Mouse (Mus musculus) kidney, postnatal 25 days (tissue): ENCODE results near the gene Sppl2b.

Source experiments
- DNase-seq, 2 experiments: peaks; one replicate each; pipeline ENCODE4 v3.0.0; 2021; ENCODE audit warnings: mixed read lengths in 2 of 2

Gene Sppl2b

GRCm38 (mm10) chr10:80855749-80856073, 636 bp downstream of the Sppl2b start:
- DNase-seq, result no peak

GRCm38 (mm10) chr10:80856267-80856666, 1.2 kb downstream of the Sppl2b start:
- DNase-seq, result no peak

- no peak for DNase-seq
These were observed 1.8 kb downstream of the Sppl2b start for GRCm38 (mm10) chr10:80856908-80857307.

GRCm38 (mm10) chr10:80857386-80857785, 2.3 kb downstream of the Sppl2b start:
- DNase-seq, result no peak

GRCm38 (mm10) chr10:80857848-80858247, 2.8 kb downstream of the Sppl2b start:
- DNase-seq, result no peak

GRCm38 (mm10) chr10:80858350-80858935, 3.4 kb downstream of the Sppl2b start:
- no peak for DNase-seq

GRCm38 (mm10) chr10:80862305-80862704, 7.2 kb downstream of the Sppl2b start:
- no peak for DNase-seq

- DNase-seq, result no peak
These were observed 9.4 kb downstream of the Sppl2b start for GRCm38 (mm10) chr10:80864446-80864845.

GRCm38 (mm10) chr10:80870993-80871392, 15.9 kb downstream of the Sppl2b start:
- peak; percentile 85 to 92 for DNase-seq

- DNase-seq, result peak; percentile 45 to 63
These were observed 16.5 kb downstream of the Sppl2b start, which contains the start of gene Tmprss9 for GRCm38 (mm10) chr10:80871581-80871980. Gene Tmprss9, plus strand, starts transcription at chr10:80871848.

- DNase-seq, result no peak
These were observed 19.0 kb downstream of the Sppl2b start for GRCm38 (mm10) chr10:80874035-80874434.

GRCm38 (mm10) chr10:80876028-80876427, 21.0 kb downstream of the Sppl2b start:
- DNase-seq, result peak in 1 of 2 experiments; percentile 74

- DNase-seq, result no peak
These were observed 21.5 kb downstream of the Sppl2b start for GRCm38 (mm10) chr10:80876594-80876993.

- peak in 1 of 2 experiments; percentile 80 for DNase-seq
These were observed 25.1 kb downstream of the Sppl2b start for GRCm38 (mm10) chr10:80880131-80880641.

GRCm38 (mm10) chr10:80880901-80881300, 25.8 kb downstream of the Sppl2b start:
- no peak for DNase-seq

- DNase-seq, result peak; percentile 77 to 85
These were observed 26.2 kb downstream of the Sppl2b start for GRCm38 (mm10) chr10:80881301-80881700.

- peak; percentile 83 to 91 for DNase-seq
These were observed 32.1 kb downstream of the Sppl2b start for GRCm38 (mm10) chr10:80887181-80887580.

- no peak for DNase-seq
These were observed 40.0 kb downstream of the Sppl2b start for GRCm38 (mm10) chr10:80895100-80895499.

- no peak for DNase-seq
These were observed 40.6 kb downstream of the Sppl2b start for GRCm38 (mm10) chr10:80895697-80896096.

GRCm38 (mm10) chr10:80896581-80897485, 41.8 kb downstream of the Sppl2b start:
- DNase-seq, result no peak

GRCm38 (mm10) chr10:80897861-80898510, 42.9 kb downstream of the Sppl2b start:
- DNase-seq, result no peak

- no peak for DNase-seq
These were observed 44.0 kb downstream of the Sppl2b start for GRCm38 (mm10) chr10:80899074-80899473.

GRCm38 (mm10) chr10:80899591-80900317, 44.7 kb downstream of the Sppl2b start:
- no peak for DNase-seq
